Mouse (Mus musculus): Measurements from ENCODE around the gene 6430550D23Rik. TPM values are rescaled to one million over a fixed set of nuclear protein-coding genes. Genes with fewer than 3 reads are reported as not detected.

The 6430550D23Rik gene
- polyA plus RNA-seq, 1 experiment: 2.4 TPM

- no peak overlapping the region for H3K4me3 ChIP-seq (ENCODE audit: low read depth, low read length)
- H3K9me3 ChIP-seq (replicated peaks; ENCODE audit: control insufficient read depth, insufficient read depth, low read length, poor library complexity, severe bottlenecking): no peaks in the 10 kb centered on the region
- no peak overlapping the region for H3K27ac ChIP-seq (ENCODE audit: insufficient read depth, low read length)
- no peaks in the 10 kb centered on the region for H3K27me3 ChIP-seq (ENCODE audit: control insufficient read depth, insufficient read depth, low read length, poor library complexity, severe bottlenecking)
- H3K9ac ChIP-seq (ENCODE audit: low read depth, poor library complexity, severe bottlenecking): no peak overlapping the region
- H3K4me1 ChIP-seq (ENCODE audit: control insufficient read depth, insufficient read depth, low read length): peaks cover 6% of the 10 kb centered on the region
- no peaks in the 10 kb centered on the region for H3K36me3 ChIP-seq (ENCODE audit: control insufficient read depth, insufficient read depth, low read length, poor library complexity, severe bottlenecking)
- TF ChIP-seq POLR2A (IDR thresholded peaks at IDR 0.05; ENCODE audit: insufficient read depth, low read length) (no peak), CTCF (IDR thresholded peaks at IDR 0.05; ENCODE audit: low read depth, low read length) (no peak)
Measured at GRCm38 (mm10) chr2:155943463-155943862, 64.3 kb downstream of the 6430550D23Rik start.

GRCm38 (mm10) chr2:155941697-155942442, 65.9 kb downstream of the 6430550D23Rik start:
- TF ChIP-seq CTCF (IDR thresholded peaks at IDR 0.05; ENCODE audit: low read depth, low read length) (no peak), POLR2A (IDR thresholded peaks at IDR 0.05; ENCODE audit: insufficient read depth, low read length) (no peak), EP300 (IDR thresholded peaks at IDR 0.05; ENCODE audit: insufficient read depth, low read depth, low read length) (no peak)
- Histone ChIP-seq H3K4me3 (ENCODE audit: low read depth, low read length) (peak overlapping the region; percentile 44), H3K27ac (ENCODE audit: insufficient read depth, low read length) (no peak overlapping the region), H3K9me3 (replicated peaks; ENCODE audit: control insufficient read depth, insufficient read depth, low read length, poor library complexity, severe bottlenecking) (no peaks in the 10 kb centered on the region), H3K9ac (ENCODE audit: low read depth, poor library complexity, severe bottlenecking) (peak overlapping the region; percentile 36), H3K27me3 (ENCODE audit: control insufficient read depth, insufficient read depth, low read length, poor library complexity, severe bottlenecking) (no peaks in the 10 kb centered on the region), H3K36me3 (ENCODE audit: control insufficient read depth, insufficient read depth, low read length, poor library complexity, severe bottlenecking) (no peaks in the 10 kb centered on the region), H3K4me1 (ENCODE audit: control insufficient read depth, insufficient read depth, low read length) (peaks cover 6% of the 10 kb centered on the region)

GRCm38 (mm10) chr2:155940681-155941080, 67.1 kb downstream of the 6430550D23Rik start, which contains the start of gene Gm15557:
TSS of gene Gm15557 (plus strand) at chr2:155940728.
- Histone ChIP-seq H3K9me3 (replicated peaks; ENCODE audit: control insufficient read depth, insufficient read depth, low read length, poor library complexity, severe bottlenecking) (no peaks in the 10 kb centered on the region), H3K4me3 (ENCODE audit: low read depth, low read length) (no peak within 1 kb of the TSS), H3K36me3 (ENCODE audit: control insufficient read depth, insufficient read depth, low read length, poor library complexity, severe bottlenecking) (no peaks in the 10 kb centered on the region), H3K27ac (ENCODE audit: insufficient read depth, low read length) (peak within 1 kb of the TSS; percentile 29), H3K9ac (ENCODE audit: low read depth, poor library complexity, severe bottlenecking) (peak within 1 kb of the TSS; percentile 3; the same call in 1 of the 2 replicates), H3K27me3 (ENCODE audit: control insufficient read depth, insufficient read depth, low read length, poor library complexity, severe bottlenecking) (no peaks in the 10 kb centered on the region), H3K4me1 (ENCODE audit: control insufficient read depth, insufficient read depth, low read length) (peaks cover 6% of the 10 kb centered on the region)
- TF ChIP-seq CTCF (IDR thresholded peaks at IDR 0.05; ENCODE audit: low read depth, low read length) (no peak), POLR2A (IDR thresholded peaks at IDR 0.05; ENCODE audit: insufficient read depth, low read length) (no peak), EP300 (IDR thresholded peaks at IDR 0.05; ENCODE audit: insufficient read depth, low read depth, low read length) (no peak)

- Histone ChIP-seq H3K36me3 (ENCODE audit: control insufficient read depth, insufficient read depth, low read length, poor library complexity, severe bottlenecking) (no peaks in the 10 kb centered on the region), H3K27me3 (ENCODE audit: control insufficient read depth, insufficient read depth, low read length, poor library complexity, severe bottlenecking) (no peaks in the 10 kb centered on the region), H3K9ac (ENCODE audit: low read depth, poor library complexity, severe bottlenecking) (peak overlapping the region; percentile 3; the same call in 1 of the 2 replicates), H3K27ac (ENCODE audit: insufficient read depth, low read length) (peak overlapping the region; percentile 29), H3K4me1 (ENCODE audit: control insufficient read depth, insufficient read depth, low read length) (peaks cover 6% of the 10 kb centered on the region), H3K4me3 (ENCODE audit: low read depth, low read length) (no peak overlapping the region), H3K9me3 (replicated peaks; ENCODE audit: control insufficient read depth, insufficient read depth, low read length, poor library complexity, severe bottlenecking) (no peaks in the 10 kb centered on the region)
- no peak for TF ChIP-seq CTCF (IDR thresholded peaks at IDR 0.05; ENCODE audit: low read depth, low read length)
- no peak for TF ChIP-seq POLR2A (IDR thresholded peaks at IDR 0.05; ENCODE audit: insufficient read depth, low read length)
- TF ChIP-seq EP300 (IDR thresholded peaks at IDR 0.05; ENCODE audit: insufficient read depth, low read depth, low read length): no peak
Measured at GRCm38 (mm10) chr2:155939897-155940529, 67.8 kb downstream of the 6430550D23Rik start.

GRCm38 (mm10) chr2:155929531-155930442, 78.0 kb downstream of the 6430550D23Rik start, which contains the start of gene Uqcc1:
TSS of gene Uqcc1 (minus strand) at chr2:155930310.
- H3K4me3 ChIP-seq (ENCODE audit: low read depth, low read length): peak within 1 kb of the TSS; percentile 87
- peak within 1 kb of the TSS; percentile 71 for H3K9ac ChIP-seq (ENCODE audit: low read depth, poor library complexity, severe bottlenecking)
- TF ChIP-seq POLR2A (IDR thresholded peaks at IDR 0.05; ENCODE audit: insufficient read depth, low read length): peak; percentile 41
- no peak for TF ChIP-seq CTCF (IDR thresholded peaks at IDR 0.05; ENCODE audit: low read depth, low read length)
- TF ChIP-seq EP300 (IDR thresholded peaks at IDR 0.05; ENCODE audit: insufficient read depth, low read depth, low read length): peak; percentile 4; the same call in 1 of the 2 replicates
- H3K9me3 ChIP-seq (replicated peaks; ENCODE audit: control insufficient read depth, insufficient read depth, low read length, poor library complexity, severe bottlenecking): no peaks in the 10 kb centered on the region
- no peaks in the 10 kb centered on the region for H3K36me3 ChIP-seq (ENCODE audit: control insufficient read depth, insufficient read depth, low read length, poor library complexity, severe bottlenecking)
- H3K27me3 ChIP-seq (ENCODE audit: control insufficient read depth, insufficient read depth, low read length, poor library complexity, severe bottlenecking): no peaks in the 10 kb centered on the region
- H3K4me1 ChIP-seq (ENCODE audit: control insufficient read depth, insufficient read depth, low read length): no peaks in the 10 kb centered on the region
- peak within 1 kb of the TSS; percentile 56 for H3K27ac ChIP-seq (ENCODE audit: insufficient read depth, low read length)

Measured in ES-Bruce4 (cell line).